Mouse (Mus musculus) heart, adult 2 months (tissue): ENCODE measurements around the gene Zfhx3. TPM values are rescaled to one million over a fixed set of nuclear protein-coding genes. Genes with fewer than 3 reads are reported as not detected.

Experiments used
- DNase-seq, 2 experiments: peaks; one replicate each; pipeline ENCODE4 v3.0.0; 2021
- H3K27ac ChIP-seq: fragments of 200-600 bp; 2 replicates; pipeline ENCODE4 v1.8.1; 2022
- H3K27me3 ChIP-seq: fragments of 200-500 bp; 2 replicates; pipeline ENCODE4 v1.6.1; 2012; ENCODE audit warnings: mild to moderate bottlenecking, low read length, inconsistent platforms, mixed read lengths; ENCODE audit not compliant: control insufficient read depth, insufficient read depth
- H3K36me3 ChIP-seq: fragments of 200-500 bp; 2 replicates; pipeline ENCODE4 v1.6.1; 2012; ENCODE audit warnings: low read length, inconsistent platforms; ENCODE audit not compliant: control insufficient read depth, insufficient read depth
- H3K4me1 ChIP-seq: fragments of 200-500 bp; 2 replicates; pipeline ENCODE4 v1.6.1; 2011; ENCODE audit warnings: low read length; ENCODE audit not compliant: control insufficient read depth, insufficient read depth
- H3K4me3 ChIP-seq: fragments of 200-600 bp; 2 replicates; pipeline ENCODE4 v1.8.1; 2022
- H3K79me2 ChIP-seq: fragments of 200-500 bp; replicated peaks from 2 replicates; pipeline ENCODE4 v1.6.1; 2012; ENCODE audit warnings: mild to moderate bottlenecking, inconsistent platforms, low read length, moderate library complexity, mixed read lengths; ENCODE audit not compliant: control insufficient read depth, insufficient read depth
- H3K9ac ChIP-seq: fragments of 200-500 bp; 2 replicates; pipeline ENCODE4 v1.6.1; 2012; ENCODE audit warnings: low read depth, mild to moderate bottlenecking, control low read depth, inconsistent platforms, low read length, mixed read lengths
- CTCF ChIP-seq: fragments of 200-600 bp; IDR thresholded peaks from 2 replicates; pipeline ENCODE4 v1.8.1; 2022; ENCODE audit warnings: antibody characterized with exemption, mild to moderate bottlenecking, moderate library complexity
- EP300 ChIP-seq: fragments of 200-500 bp; IDR thresholded peaks from 2 replicates; pipeline ENCODE4 v1.6.1; 2011; ENCODE audit warnings: low read depth, low read length, control low read depth; ENCODE audit not compliant: insufficient read depth
- POLR2A ChIP-seq: fragments of 200-500 bp; IDR thresholded peaks from 2 replicates; pipeline ENCODE4 v1.6.1; 2011; ENCODE audit warnings: mild to moderate bottlenecking, low read depth, low read length, control low read depth; ENCODE audit not compliant: insufficient read depth
- WGBS: fragments of 180-500 bp; shearing (Covaris S2); methylation state at CpG from one replicate; pipeline ENCODE4 v1.1.7; 2018; 5-methylcytosine and 5-hydroxymethylcytosine counted together
- intact Hi-C: fragments of 180-260 bp; cut with DNase I; formaldehyde crosslinking; loops from one replicate; pipeline ENCODE4 v1.15.1; 2025
- polyA plus RNA-seq: library from polyadenylated mRNA; depleted of rRNA; stranded (reverse); fragments of >200 nt; gene quantifications from 2 replicates; pipeline ENCODE4 v1.2.3, GENCODE M21; 2012
- total RNA-seq, 2 experiments: library from RNA; stranded (reverse); gene quantifications; 2 replicates each; pipeline ENCODE4 v1.2.3; 2021

Zfhx3 gene
- total and polyA plus RNA-seq, 3 experiments = 1.8 to 8.3 (median 6.9) TPM

GRCm38 (mm10) chr8:108241041-108241690 lies 298.7 kb downstream of the Zfhx3 start:
- H3K9ac ChIP-seq = no peak overlapping the region
- H3K4me3 ChIP-seq = no peak overlapping the region

GRCm38 (mm10) chr8:108243270-108243669 lies 300.8 kb downstream of the Zfhx3 start:
- H3K27me3 ChIP-seq = peaks cover 5% of the 10 kb centered on the region
- H3K79me2 ChIP-seq = no peaks in the 10 kb centered on the region
- H3K9ac ChIP-seq = no peak overlapping the region
- TF ChIP-seq POLR2A (no peak), CTCF (no peak), EP300 (no peak)
- H3K27ac ChIP-seq = no peak overlapping the region
- WGBS = 77% methylated on average over 9 of the region's 9 CpGs
- no peaks in the 10 kb centered on the region for H3K4me1 ChIP-seq
- H3K36me3 ChIP-seq = no peaks in the 10 kb centered on the region
- DNase-seq = no peak
- intact Hi-C loops = no loop called here
- no peak overlapping the region for H3K4me3 ChIP-seq

More at GRCm38 (mm10) chr8:108241041-108241690, 298.7 kb downstream of the Zfhx3 start:
- Histone ChIP-seq H3K79me2 (no peaks in the 10 kb centered on the region), H3K27me3 (peaks cover 5% of the 10 kb centered on the region), H3K27ac (no peak overlapping the region), H3K4me1 (no peaks in the 10 kb centered on the region), H3K36me3 (no peaks in the 10 kb centered on the region)
- TF ChIP-seq POLR2A = no peak
- no peak for TF ChIP-seq CTCF
- TF ChIP-seq EP300 = no peak
- DNase-seq = no peak
- intact Hi-C loops = no loop called here
- 22% methylated on average over 19 of the region's 19 CpGs for WGBS

DNA sequence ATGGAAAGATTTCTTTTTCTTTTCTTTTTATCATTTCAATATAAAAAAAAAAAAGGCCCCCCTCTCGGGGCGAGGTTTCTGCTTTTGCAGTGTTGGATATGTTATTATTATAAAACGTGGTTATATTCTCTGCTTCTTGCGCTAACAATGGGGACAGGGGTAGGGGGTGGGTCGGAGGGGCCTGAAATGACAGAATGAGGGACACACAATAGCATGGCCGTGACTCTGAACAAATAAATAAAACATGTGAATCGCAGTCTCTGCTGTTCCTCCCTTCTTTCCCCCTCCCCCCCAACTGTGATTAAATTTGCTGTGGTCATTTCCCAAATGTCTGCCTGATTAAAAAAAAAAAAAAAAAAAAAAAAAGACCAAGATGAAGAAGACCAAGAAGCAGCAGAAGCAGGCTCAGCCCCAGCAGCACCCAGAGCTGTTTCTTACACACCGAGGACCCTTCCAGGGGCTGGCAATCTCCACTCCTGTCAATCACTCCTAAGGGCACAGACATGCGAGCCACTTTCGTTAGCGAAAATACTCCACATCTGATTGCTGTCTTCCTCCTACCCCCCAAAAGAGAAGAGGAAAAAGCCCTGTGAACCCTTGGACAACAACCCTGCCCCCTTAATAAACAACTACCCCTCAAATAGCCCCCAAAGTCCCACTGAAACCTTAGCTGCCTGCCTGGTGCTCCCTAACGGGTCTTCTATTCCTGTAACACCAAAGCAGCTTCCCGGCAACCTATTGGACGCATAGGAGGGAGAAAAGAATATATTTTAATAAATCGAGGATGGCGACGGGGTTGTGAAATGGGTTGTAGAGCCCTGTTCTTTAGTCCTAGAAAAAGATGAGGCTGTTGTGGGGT lies 302.4 kb downstream of the Zfhx3 start:
- DNase-seq = no peak
- Histone ChIP-seq H3K4me1 (no peaks in the 10 kb centered on the region), H3K27ac (no peak overlapping the region), H3K4me3 (no peak overlapping the region), H3K36me3 (no peaks in the 10 kb centered on the region), H3K9ac (no peak overlapping the region), H3K79me2 (no peaks in the 10 kb centered on the region), H3K27me3 (peaks cover 5% of the 10 kb centered on the region)
- 62% methylated on average over 17 of the region's 17 CpGs for WGBS
- intact Hi-C loops = no loop called here
- TF ChIP-seq POLR2A = no peak
- TF ChIP-seq EP300 = no peak
- no peak for TF ChIP-seq CTCF

DNA sequence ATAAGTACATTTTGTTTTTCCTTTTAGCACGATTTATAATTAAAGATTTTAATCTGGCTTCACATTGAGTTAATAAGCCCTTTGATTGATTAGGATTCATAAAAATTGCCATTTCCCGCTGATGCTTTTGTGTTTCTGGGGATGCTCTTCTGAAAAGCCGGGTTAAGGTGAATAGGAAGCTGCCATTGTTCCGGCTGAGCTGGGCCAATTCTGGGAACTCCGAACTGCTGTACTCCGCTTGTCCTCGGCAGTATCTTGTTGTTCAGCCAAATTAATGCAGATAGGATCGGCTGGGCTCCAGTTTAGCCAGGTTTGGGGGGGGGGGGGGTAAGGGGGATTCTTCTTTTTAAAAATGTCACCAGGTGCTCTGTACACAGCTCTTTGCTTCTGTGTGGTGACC lies 303.1 kb downstream of the Zfhx3 start:
- Histone ChIP-seq H3K36me3 (no peaks in the 10 kb centered on the region), H3K27ac (no peak overlapping the region), H3K9ac (no peak overlapping the region), H3K4me3 (no peak overlapping the region), H3K79me2 (no peaks in the 10 kb centered on the region), H3K4me1 (no peaks in the 10 kb centered on the region), H3K27me3 (peaks cover 5% of the 10 kb centered on the region)
- no peak for DNase-seq
- TF ChIP-seq EP300 = no peak
- TF ChIP-seq CTCF = no peak
- no peak for TF ChIP-seq POLR2A
- intact Hi-C loops = no loop called here
- 69% methylated on average over 8 of the region's 8 CpGs for WGBS

DNA sequence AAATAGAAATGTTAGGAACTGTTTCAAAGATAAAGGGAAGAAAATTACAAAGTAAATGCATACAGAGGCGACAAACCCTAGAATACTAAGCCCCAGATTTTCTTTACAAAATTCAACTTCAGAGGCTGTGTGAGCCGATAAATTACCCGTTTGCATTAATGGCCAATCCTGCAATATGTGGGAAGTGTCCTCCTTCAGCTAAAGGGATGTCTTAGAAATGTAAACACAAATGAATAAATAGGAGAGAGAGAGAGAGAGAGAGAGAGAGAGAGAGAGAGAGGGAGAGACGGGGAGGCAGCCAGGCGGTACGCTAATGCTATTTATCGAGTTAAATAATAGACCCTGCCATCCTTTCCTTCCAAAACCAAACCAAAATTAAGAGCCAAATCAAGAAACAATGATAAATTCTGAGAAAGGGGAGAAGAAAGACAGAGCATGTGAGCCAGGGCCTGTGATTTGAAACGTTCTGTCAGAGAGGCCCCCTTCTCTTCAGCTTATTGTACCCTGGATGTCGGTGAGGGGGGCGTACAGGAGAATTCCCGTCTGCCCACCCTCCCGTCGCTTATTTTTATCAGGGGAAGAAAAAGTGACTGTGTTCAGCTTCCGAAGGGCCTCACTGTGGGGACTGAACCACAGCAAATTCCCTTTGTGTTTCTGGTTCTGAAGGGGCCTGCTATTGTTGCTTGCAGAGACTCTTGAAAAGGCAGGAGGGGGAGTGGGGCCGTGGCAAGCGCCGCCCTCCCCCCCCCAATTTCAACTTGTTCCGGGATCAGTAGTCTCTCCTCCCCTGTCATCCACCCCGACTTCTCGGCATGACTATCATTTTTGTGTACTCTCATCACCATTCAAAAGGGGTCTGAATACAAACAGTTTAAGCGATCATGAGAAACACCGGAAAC lies 303.8 kb downstream of the Zfhx3 start:
- H3K9ac ChIP-seq = no peak overlapping the region
- H3K79me2 ChIP-seq = no peaks in the 10 kb centered on the region
- 57% methylated on average over 22 of the region's 22 CpGs for WGBS
- H3K4me1 ChIP-seq = no peaks in the 10 kb centered on the region
- H3K27ac ChIP-seq = no peak overlapping the region
- H3K4me3 ChIP-seq = no peak overlapping the region
- H3K36me3 ChIP-seq = no peaks in the 10 kb centered on the region
- intact Hi-C loops = no loop called here
- no peak for TF ChIP-seq POLR2A
- TF ChIP-seq EP300 = no peak
- TF ChIP-seq CTCF = no peak
- DNase-seq = no peak
- H3K27me3 ChIP-seq = peaks cover 3% of the 10 kb centered on the region
